Mouse (Mus musculus) spleen, adult 2 months (tissue): Measurements from ENCODE around the gene Lmo2.

Experiments
- CTCF ChIP-seq: fragments of 200-500 bp; IDR thresholded peaks from 2 replicates; pipeline ENCODE4 v1.5.1; 2011; ENCODE audit warnings: mild to moderate bottlenecking, inconsistent platforms; ENCODE audit not compliant: insufficient read depth, insufficient read length, insufficient replicate concordance; ENCODE audit errors: extremely low read depth
- POLR2A ChIP-seq: fragments of 200-500 bp; IDR thresholded peaks from 2 replicates; pipeline ENCODE4 v1.6.1; 2011; ENCODE audit warnings: low read depth, low read length, inconsistent platforms

GRCm38 (mm10) chr2:103982250-103982649, 24.5 kb downstream of the Lmo2 start:
- TF ChIP-seq POLR2A (no peak), CTCF (peak; percentile 85)
